In genomic region chr3:68782363-68782762, GRCm38 (mm10) we compare ENCODE assay signal across 25 mouse cellular contexts.
DNase-seq lines count a peak whose midpoint lies in the region; ATAC-seq lines count a peak whose summit lies in the region.
"Had no signal": no experiment of that assay in that cellular context is flagged by ENCODE, and none has a peak within 500 bp of the region (broad histone marks: within the 10 kb centered on the region; RNA-seq: fewer than 3 reads in every experiment).

No protein-coding gene starts in this region.

- no peaks in the 10 kb centered on the region for H3K9me3 ChIP-seq in embryonic facial prominence, embryonic 11.5 days (replicated peaks; ENCODE audit: control insufficient read depth, low read length)
- no peaks in the 10 kb centered on the region for H3K9me3 ChIP-seq in embryonic facial prominence, embryonic 10.5 days
- H3K9me3 ChIP-seq in intestine, embryonic 14.5 days (ENCODE audit: control insufficient read depth, low read length): no peaks in the 10 kb centered on the region
- no peaks in the 10 kb centered on the region for H3K9me3 ChIP-seq in intestine, embryonic 15.5 days
- no peaks in the 10 kb centered on the region for H3K9me3 ChIP-seq in embryonic facial prominence, embryonic 14.5 days (ENCODE audit: control insufficient read depth, low read length)
- H3K9me3 ChIP-seq: forebrain, embryonic 10.5 days; limb, embryonic 13.5 days; midbrain, embryonic 13.5 days; neural tube, embryonic 12.5 days had no signal

- intact Hi-C loops in left cerebral cortex, postnatal 4 days (cut with DNase I): no loop called here

- no peak overlapping the region for H3K4me3 ChIP-seq in embryonic facial prominence, embryonic 11.5 days (ENCODE audit: low read depth, low read length)
- no peak overlapping the region for H3K4me3 ChIP-seq in embryonic facial prominence, embryonic 10.5 days
- no peak overlapping the region for H3K4me3 ChIP-seq in intestine, embryonic 14.5 days (ENCODE audit: low read depth, low read length)
- no peak overlapping the region for H3K4me3 ChIP-seq in intestine, embryonic 15.5 days (replicated peaks)
- H3K4me3 ChIP-seq in embryonic facial prominence, embryonic 14.5 days (ENCODE audit: low read depth, low read length): no peak overlapping the region
- H3K4me3 ChIP-seq: forebrain, embryonic 10.5 days; gastrocnemius, adult 2 months; limb, embryonic 13.5 days; midbrain, embryonic 13.5 days; neural tube, embryonic 12.5 days had no signal

- no peak for ATAC-seq in embryonic facial prominence, embryonic 11.5 days (replicated peaks; ENCODE audit: insufficient number of reproducible peaks, low FRiP score, low TSS enrichment, low read depth)
- ATAC-seq in intestine, embryonic 14.5 days (replicated peaks; ENCODE audit: low FRiP score, low TSS enrichment, low read depth): no peak
- no peak for ATAC-seq in intestine, embryonic 15.5 days
- 0 out of 2 replicates have a peak, but pooled peaks have one; percentile 8 for ATAC-seq in embryonic facial prominence, embryonic 14.5 days (ENCODE audit: low read depth)
- ATAC-seq in megakaryocyte progenitor cell, adult 5-6 weeks (replicated peaks; ENCODE audit: poor library complexity): no peak
- ATAC-seq: hindbrain, embryonic 16.5 days; intestine, postnatal 0 days; midbrain, embryonic 13.5 days had no signal

- DNase-seq in embryonic facial prominence, embryonic 11.5 days (ENCODE audit: low spot score): peak; percentile 33
- no peak for DNase-seq in embryonic facial prominence, embryonic 10.5 days (ENCODE audit: low spot score)
- peak; percentile 28 for DNase-seq in intestine, embryonic 14.5 days (ENCODE audit: low spot score)
- DNase-seq in embryo, embryonic 10 days (ENCODE audit: low spot score): peak; percentile 58
- peak; percentile 53 for DNase-seq in embryonic facial prominence, embryonic 14.5 days (ENCODE audit: low spot score)
- DNase-seq in left cerebral cortex, postnatal 4 days: no peak
- DNase-seq: adrenal gland, postnatal 25 days; cerebellum, adult 9-10 months; gastrocnemius, adult 2 months; heart, postnatal 4 days; kidney, postnatal 25 days; layer of hippocampus, postnatal 36 days; lung, adult 2 months; lung, postnatal 14 days; retina, postnatal 1 day; thymus, postnatal 25 days had no signal

- no peak overlapping the region for H3K9ac ChIP-seq in embryonic facial prominence, embryonic 11.5 days (replicated peaks; ENCODE audit: low read length)
- no peak overlapping the region for H3K9ac ChIP-seq in intestine, embryonic 14.5 days (ENCODE audit: low read length)
- no peak overlapping the region for H3K9ac ChIP-seq in intestine, embryonic 15.5 days
- no peak overlapping the region for H3K9ac ChIP-seq in embryonic facial prominence, embryonic 14.5 days (ENCODE audit: low read depth, low read length)
- H3K9ac ChIP-seq: limb, embryonic 13.5 days; midbrain, embryonic 13.5 days; neural tube, embryonic 12.5 days had no signal

- H3K4me2 ChIP-seq in embryonic facial prominence, embryonic 11.5 days (ENCODE audit: low read depth, low read length): no peak overlapping the region
- no peak overlapping the region for H3K4me2 ChIP-seq in intestine, embryonic 14.5 days (ENCODE audit: low read length)
- no peak overlapping the region for H3K4me2 ChIP-seq in intestine, embryonic 15.5 days (replicated peaks)
- H3K4me2 ChIP-seq in embryonic facial prominence, embryonic 14.5 days (ENCODE audit: low read depth, low read length): no peak overlapping the region
- H3K4me2 ChIP-seq: heart, embryonic 11.5 days; limb, embryonic 13.5 days; midbrain, embryonic 13.5 days; neural tube, embryonic 12.5 days had no signal

- no peaks in the 10 kb centered on the region; the same call in 1 of the 2 replicates for H3K4me1 ChIP-seq in embryonic facial prominence, embryonic 11.5 days (ENCODE audit: control insufficient read depth, insufficient read depth, low read length)
- peaks cover 51% of the 10 kb centered on the region for H3K4me1 ChIP-seq in embryonic facial prominence, embryonic 10.5 days
- 0 out of 2 replicates have a peak, but pooled peaks cover 9% of the 10 kb centered on the region for H3K4me1 ChIP-seq in intestine, embryonic 14.5 days (replicated peaks; ENCODE audit: control insufficient read depth, insufficient read depth, low read length)
- no peaks in the 10 kb centered on the region for H3K4me1 ChIP-seq in intestine, embryonic 15.5 days (replicated peaks)
- peaks cover 13% of the 10 kb centered on the region for H3K4me1 ChIP-seq in embryonic facial prominence, embryonic 14.5 days (ENCODE audit: control insufficient read depth, insufficient read depth, low read length)
- H3K4me1 ChIP-seq: midbrain, embryonic 13.5 days had no signal

- no peaks in the 10 kb centered on the region for H3K27me3 ChIP-seq in embryonic facial prominence, embryonic 11.5 days (ENCODE audit: control insufficient read depth, insufficient read depth, low read length)
- no peaks in the 10 kb centered on the region for H3K27me3 ChIP-seq in embryonic facial prominence, embryonic 10.5 days (replicated peaks; ENCODE audit: low read depth, poor library complexity, severe bottlenecking)
- no peaks in the 10 kb centered on the region for H3K27me3 ChIP-seq in intestine, embryonic 14.5 days (replicated peaks; ENCODE audit: control insufficient read depth, insufficient read depth, low read length)
- no peaks in the 10 kb centered on the region for H3K27me3 ChIP-seq in intestine, embryonic 15.5 days (replicated peaks)
- H3K27me3 ChIP-seq in embryonic facial prominence, embryonic 14.5 days (replicated peaks; ENCODE audit: control insufficient read depth, insufficient read depth, low read length): no peaks in the 10 kb centered on the region
- H3K27me3 ChIP-seq: midbrain, embryonic 13.5 days; neural tube, embryonic 12.5 days had no signal

- H3K27ac ChIP-seq in embryonic facial prominence, embryonic 11.5 days (replicated peaks; ENCODE audit: low read depth, low read length): no peak overlapping the region
- no peak overlapping the region for H3K27ac ChIP-seq in embryonic facial prominence, embryonic 10.5 days (replicated peaks)
- H3K27ac ChIP-seq in intestine, embryonic 14.5 days (ENCODE audit: low read depth): no peak overlapping the region
- no peak overlapping the region for H3K27ac ChIP-seq in intestine, embryonic 15.5 days
- no peak overlapping the region for H3K27ac ChIP-seq in embryonic facial prominence, embryonic 14.5 days (replicated peaks; ENCODE audit: low read depth, low read length)
- H3K27ac ChIP-seq: limb, embryonic 13.5 days; midbrain, embryonic 13.5 days; neural tube, embryonic 12.5 days had no signal

- WGBS in embryonic facial prominence, embryonic 11.5 days: 28% methylated on average over 4 of the region's 4 CpGs
- 26% methylated on average over 4 of the region's 4 CpGs for WGBS in embryonic facial prominence, embryonic 10.5 days
- whole genome bisulfite sequencing in intestine, embryonic 14.5 days: 43% methylated on average over 4 of the region's 4 CpGs
- WGBS in intestine, embryonic 15.5 days: 52% methylated on average over 4 of the region's 4 CpGs
- WGBS in embryonic facial prominence, embryonic 14.5 days: 21% methylated on average over 4 of the region's 4 CpGs

- H3K36me3 ChIP-seq in embryonic facial prominence, embryonic 11.5 days (replicated peaks; ENCODE audit: control insufficient read depth, insufficient read depth, low read depth, low read length): no peaks in the 10 kb centered on the region
- no peaks in the 10 kb centered on the region for H3K36me3 ChIP-seq in embryonic facial prominence, embryonic 10.5 days (replicated peaks)
- H3K36me3 ChIP-seq in intestine, embryonic 14.5 days (ENCODE audit: control insufficient read depth, insufficient read depth, low read length): no peaks in the 10 kb centered on the region
- no peaks in the 10 kb centered on the region for H3K36me3 ChIP-seq in intestine, embryonic 15.5 days
- no peaks in the 10 kb centered on the region for H3K36me3 ChIP-seq in embryonic facial prominence, embryonic 14.5 days (ENCODE audit: control insufficient read depth, insufficient read depth, low read length)
- H3K36me3 ChIP-seq: forebrain, embryonic 10.5 days; limb, embryonic 13.5 days; midbrain, embryonic 13.5 days; neural tube, embryonic 12.5 days had no signal

Comparison
In these comparisons a context has a peak if more than half of its experiments do, and no peak if none do; other contexts are left out.
1. DNase-seq: peak in embryonic facial prominence, embryonic 11.5 days (single experiment), intestine, embryonic 14.5 days (single experiment), embryo, embryonic 10 days (single experiment) and embryonic facial prominence, embryonic 14.5 days (single experiment); none in embryonic facial prominence, embryonic 10.5 days (single experiment) and left cerebral cortex, postnatal 4 days (single experiment).